Mouse (Mus musculus) induced T-regulatory cell, adult 2 months (primary cell): ENCODE results near the gene Th.

ENCODE experiments used
- DNase-seq: peaks from one replicate; pipeline ENCODE4 v3.0.0-alpha.2; 2012; ENCODE audit warnings: low read depth

Th gene

DNA sequence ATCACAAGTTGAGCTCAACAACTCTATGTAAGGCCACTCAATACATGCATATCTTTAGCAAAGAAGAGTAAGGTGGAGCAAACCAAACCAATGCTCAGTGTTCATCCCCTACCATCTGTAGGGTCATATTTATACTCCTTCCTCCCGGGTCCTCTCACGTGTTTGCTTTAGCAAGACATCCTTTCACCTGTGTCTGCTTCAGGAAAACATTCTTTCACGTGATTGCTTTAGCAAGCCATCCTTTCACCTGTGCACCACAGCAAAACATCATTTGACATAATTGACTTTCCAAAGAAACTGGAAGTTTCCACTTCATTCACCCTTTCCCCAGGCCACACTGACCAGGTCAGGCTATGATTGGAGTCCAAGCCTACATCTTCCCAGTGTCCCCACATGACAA is at the start of gene Th:
TSS of gene Th (minus strand) at position 101 of the 400 bp plus-strand sequence.
- DNase-seq: no peak

DNA sequence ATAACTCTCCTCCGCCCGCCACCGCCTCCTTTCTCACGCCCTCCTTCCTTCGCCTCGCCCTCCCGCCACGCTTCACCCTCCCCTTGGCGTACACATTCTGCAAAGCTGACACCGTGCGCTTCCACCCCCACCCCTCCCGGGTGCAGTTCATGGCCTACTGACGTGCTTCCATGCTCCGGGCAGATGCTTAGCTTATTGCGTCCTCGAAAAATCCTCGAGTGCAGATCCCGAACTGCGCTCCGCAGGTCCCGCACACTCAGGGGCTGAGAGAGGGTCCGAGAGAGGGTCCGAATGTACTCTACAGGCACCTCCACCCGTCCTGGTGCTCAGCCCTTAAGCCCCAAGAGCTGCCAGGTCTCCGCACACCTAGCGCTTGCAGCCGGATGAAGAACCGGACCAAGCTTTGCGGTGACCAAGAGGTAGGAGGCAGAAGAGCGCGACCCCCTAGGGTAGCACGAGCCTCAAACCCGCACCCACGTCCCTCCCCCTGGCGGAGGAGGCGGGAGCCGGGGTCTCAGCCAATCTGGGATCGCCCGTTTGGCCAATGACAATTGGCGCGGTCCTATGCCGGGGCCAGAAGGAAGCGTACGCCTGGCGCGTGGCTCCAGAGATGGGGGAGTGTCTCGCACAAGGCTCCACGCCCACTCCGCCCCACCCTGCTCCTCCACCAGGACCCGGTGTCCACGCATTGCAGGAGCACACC is 38.0 kb upstream of the Th start, which contains the start of gene Ascl2:
TSS of gene Ascl2 (minus strand) at position 456 of the 703 bp plus-strand sequence.
- peak; percentile 9 for DNase-seq

DNA sequence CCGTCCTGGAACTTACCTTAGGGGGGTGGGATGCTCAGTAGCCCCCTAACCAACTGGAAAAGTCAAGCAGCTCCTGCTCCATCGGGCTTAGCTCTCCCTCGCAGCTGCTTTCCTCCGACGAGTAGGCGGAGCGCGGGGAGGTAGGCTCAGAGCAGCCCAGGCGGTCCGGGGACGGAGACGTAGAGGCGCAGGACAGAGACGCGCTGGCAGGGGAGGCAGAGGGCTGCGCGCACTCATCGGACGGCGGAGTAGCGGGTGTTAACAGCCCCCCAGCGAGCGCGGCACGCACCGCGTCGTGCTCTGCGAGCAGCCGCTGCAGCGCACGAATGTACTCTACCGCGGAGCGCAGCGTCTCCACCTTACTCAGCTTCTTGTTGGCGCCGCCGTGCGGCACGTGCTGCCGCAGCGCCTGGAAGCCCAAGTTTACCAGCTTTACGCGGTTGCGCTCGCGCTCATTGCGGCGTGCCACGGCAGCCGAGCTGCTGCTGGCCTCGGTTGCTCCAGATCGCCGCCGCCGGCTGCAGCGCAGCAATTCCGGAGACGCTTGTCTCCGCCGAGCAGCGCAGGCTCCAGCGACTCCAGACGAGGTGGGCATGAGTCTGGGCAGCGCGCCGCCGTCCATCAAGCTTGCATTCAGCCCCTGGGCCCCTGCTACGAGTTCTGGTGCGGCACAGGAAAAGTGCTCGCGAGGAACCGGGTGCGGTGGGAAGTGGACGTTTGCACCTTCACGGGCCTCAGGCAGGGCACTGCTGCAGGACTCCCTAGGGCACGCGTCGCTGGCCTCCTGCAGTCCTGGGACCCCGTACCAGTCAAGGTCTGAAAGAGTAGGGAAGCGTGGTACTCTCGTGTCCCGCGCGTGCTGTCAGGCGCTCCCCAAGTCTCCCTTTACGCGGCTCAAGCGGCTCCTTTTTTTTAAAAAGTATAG is 37.2 kb upstream of the Th start:
- DNase-seq: peak; percentile 49

DNA sequence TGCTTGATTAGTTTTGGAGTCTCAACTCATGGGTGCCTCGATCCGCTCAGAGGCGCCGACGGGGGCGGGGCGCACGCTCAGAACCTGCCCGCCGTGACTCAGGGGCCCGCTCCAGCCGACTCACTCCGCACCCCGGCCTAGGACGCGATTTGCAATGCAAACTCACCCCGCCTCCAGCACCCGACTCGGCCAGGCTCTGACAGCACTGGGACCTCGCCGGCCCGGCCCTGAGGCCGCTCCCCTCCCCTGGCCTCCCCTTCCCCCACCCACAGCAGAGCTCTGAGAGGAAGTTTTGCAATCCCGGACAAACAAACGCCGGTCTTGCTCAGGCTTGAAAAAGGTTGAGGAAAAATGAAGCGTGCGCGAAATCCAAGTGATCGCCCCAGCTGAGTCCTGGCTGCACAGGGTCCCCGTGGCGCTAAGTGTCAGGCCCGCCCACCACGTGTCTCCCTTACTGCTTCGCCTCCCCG is 36.5 kb upstream of the Th start:
- peak; percentile 16 for DNase-seq

DNA sequence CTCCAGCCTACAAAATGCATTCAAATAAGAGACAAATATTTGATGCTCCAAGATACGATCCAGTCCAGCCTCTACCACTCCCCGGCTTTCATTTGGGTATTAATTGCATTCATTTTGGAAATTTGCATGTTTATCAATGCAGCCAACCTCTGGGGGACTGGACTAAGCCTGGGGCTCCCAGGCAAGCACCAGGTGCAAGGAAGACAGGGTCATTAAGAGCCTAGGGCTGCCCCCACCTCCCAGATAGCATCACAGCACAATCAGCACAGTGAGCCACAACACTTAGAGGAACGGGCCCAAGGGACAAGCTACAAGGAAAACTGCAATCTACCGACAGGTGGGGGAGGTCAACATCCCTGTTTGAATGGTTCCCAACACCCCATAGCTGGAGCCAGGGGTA is 28.8 kb upstream of the Th start:
- no peak for DNase-seq

DNA sequence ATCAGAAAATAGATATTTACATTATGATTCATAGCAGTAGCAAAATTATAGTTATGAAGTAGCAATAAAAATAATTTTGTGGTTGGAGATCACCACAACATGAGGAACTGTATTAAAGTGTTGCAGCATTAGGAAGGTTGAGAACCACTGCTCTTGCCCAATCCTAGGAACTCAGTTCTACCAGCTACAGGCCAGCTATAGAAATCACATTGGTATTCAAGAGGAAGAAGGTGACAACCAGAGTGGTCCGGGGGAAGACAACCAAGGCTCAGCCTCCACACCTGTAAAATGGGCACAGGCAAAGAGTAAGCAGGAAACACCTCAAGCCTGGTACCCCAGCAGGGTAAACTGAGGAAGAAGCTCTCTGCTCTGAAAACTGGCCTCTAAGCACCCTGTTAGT is 27.9 kb upstream of the Th start:
- no peak for DNase-seq

DNA sequence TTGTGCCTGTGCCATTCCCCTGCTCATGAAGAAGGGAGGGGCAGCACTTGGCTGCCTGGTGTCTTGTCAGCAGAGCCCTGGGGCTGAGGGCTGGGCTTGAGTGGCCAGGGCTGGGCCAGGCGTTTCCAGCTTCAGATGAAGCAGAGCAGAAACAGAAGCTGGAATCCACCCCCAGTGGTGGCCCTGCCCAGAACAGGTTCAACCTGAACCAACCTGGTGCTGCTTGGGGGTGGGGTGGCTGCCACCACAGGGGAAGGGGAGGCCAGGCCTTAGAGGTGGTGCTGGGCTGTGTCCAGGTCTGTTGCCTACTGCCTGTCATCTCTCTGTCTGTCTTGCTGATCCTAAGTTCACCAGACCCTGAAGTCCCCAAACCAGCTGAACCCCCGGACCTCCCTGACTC is 25.1 kb upstream of the Th start:
- DNase-seq: no peak

DNA sequence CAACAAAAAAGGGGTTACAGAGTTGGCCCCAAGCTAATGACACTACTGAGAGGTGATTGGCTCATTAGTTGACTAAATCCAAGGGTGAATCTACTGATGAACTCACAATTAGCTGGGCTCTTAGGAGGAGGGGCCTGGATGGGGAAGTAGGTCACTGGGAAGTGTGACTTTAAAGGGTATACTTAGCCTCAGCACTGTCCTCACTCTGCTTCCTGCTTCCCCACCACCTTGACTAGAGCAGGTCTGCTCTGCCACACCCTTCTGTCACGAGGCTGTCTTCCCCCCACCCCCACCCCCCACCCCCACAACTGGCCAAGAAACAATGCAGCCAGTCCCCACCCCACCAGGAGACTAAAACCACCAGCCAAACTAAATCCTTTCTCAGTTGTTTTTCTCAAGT is 18.6 kb upstream of the Th start:
- DNase-seq: no peak

DNA sequence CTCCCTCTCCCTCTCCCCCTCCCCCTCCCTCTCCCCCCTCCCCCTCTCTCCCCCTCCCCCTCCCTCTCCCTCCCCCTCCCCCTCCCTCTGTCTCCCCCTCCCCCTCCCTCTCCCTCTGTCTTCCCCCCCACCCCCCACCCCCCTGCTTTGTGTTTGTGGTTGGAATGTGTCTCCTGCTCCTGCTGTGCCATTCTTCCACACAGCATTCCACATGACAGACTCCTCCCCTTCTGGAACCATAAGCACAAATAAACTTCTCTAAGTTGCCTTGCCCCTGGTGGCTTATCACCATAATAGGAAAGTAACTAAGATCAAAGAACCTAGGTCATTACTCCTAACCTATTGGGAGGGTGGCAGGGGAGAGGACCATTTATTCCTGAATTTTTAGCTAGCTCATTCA is 6.7 kb upstream of the Th start:
- DNase-seq: no peak

DNA sequence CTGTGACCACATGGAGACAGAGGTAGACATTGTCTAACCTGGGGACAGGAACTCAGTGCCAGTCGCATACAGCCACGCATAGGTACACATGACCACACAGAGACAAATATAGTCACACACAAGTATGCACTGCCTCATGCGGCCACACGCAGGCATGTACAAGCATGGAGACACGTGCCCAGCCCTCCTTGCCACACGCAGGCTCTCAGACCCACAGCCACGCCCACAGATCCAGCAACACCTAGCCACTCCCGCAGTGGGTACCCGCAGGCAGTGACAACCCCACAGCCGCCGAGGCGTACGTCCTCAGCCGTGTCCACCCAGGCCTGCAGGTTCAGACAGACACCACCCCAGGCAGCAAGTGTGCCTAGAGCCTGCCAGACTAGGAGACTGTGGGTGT is 4.8 kb upstream of the Th start:
- no peak for DNase-seq

DNA sequence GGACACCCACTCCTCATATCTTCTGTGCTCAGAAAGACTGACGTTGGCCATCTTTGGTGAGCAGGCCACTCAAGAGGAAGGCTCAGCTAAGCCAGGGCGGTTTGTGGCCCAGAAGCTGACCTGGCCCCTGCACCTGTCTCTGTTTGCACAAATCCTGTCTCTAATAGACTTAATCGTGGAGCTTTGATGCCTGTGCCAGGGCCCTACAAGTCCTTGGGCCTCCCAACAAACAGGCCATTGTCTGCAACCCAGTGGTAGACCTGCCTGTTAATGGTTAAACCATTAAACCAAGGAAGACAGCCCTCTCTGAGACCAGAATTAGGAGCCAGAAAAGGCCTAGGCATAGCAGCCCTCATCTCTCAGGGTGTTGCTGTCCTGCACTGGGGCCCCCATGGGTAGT is 1.5 kb upstream of the Th start:
- no peak for DNase-seq

DNA sequence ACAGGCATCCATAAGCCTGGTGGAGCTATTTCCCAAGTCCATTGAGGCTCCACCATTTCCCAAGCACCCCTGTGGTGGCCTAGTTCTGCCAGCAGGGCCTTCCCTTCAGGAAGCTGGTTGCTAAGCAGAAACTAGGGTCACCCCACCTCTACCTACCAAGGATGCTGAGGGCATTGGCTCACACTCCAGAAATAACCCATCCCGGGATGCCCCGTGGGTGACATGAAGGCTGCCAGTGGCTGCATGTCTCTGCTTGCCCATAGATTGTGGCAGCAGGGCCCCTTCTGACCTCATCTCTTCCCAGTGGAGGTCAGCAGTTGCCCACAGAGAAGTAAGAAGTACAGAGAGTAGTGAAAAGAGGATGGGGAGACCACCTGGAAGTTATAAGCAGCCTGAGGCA is 1.4 kb downstream of the Th start:
- DNase-seq: no peak

DNA sequence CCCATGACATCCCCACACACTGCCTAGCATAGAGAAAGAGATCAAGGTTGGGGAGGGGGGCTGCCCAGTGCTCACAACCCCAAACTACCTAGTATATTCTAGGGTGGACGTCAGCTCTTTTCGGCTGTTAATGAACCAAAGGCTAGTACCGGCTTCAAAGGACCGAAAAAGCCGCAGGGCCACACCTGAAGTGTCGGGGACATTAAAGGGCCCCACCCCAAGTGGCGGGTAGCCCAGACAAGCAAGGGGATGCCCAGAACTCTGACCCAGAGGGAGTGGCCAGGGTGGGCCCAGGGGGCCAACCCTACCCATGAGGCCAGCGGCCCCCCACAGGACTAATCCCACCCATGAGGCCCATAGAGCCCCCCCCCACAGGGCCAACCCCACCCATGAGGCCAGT is 3.6 kb downstream of the Th start:
- DNase-seq: no peak

DNA sequence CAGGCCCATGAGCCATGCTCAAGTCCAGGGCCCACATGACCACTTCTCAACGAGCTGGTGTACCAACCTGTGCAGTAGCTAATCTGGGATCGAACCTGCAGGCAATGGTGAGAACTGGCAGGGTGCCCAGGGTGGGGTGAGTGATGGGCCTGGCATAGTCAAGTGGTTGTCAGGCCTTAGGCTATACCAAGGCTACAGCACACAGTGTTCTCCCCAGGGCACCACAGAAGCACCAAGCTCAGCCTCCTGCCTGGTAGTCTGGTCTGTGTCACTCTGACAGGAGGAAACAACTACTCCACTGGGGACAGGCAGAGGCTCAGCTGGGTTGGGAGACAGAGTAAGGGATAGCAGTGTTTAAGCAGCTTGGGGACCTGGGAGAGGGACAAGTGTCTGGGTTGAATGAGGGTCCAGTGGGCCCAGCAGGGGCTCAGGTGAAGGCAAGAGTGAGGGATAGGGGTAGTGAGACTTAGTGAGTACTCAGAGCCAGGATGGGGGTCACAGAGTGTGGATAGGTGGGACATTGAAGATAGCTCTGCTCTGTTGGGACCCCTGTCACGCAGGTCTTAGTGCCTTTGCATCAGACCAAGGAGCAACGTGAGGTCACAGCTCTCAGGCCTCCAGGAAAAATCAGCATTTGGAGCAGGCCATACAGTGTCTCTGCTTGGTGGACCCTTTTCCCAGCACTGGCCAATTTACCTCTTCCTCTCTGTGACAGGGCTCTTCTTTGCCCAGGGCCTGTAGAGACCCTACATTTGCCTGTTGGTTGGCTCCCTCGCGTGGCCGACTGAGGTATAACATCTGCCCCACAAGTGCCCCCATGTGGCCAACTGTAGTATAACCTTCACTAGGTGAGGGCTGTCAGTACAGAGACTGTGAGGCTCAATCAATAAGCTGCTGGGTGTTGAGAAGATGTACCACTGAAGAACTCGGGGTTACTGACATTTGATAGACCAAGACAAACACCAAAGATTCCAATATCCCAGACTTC is 12.0 kb downstream of the Th start:
- DNase-seq: peak; percentile 85

DNA sequence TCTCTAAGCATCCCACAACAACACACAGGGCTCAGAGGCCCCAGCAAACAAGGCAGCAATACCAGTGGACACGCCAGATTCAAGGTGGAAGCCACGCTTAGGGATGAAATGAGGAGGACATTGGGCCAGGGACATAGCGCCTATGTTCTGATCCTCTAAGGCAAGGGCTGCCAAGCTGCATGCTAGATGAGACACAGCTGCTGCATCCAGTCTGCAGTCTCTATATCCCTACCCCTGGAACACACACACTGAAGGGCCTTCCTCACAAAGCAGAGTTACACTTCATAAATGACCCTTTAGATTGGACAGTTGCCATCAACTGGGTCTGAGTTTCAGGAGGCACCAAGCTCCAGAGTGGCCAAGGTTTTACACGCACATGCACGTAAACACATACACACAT is 13.3 kb downstream of the Th start:
- no peak for DNase-seq

DNA sequence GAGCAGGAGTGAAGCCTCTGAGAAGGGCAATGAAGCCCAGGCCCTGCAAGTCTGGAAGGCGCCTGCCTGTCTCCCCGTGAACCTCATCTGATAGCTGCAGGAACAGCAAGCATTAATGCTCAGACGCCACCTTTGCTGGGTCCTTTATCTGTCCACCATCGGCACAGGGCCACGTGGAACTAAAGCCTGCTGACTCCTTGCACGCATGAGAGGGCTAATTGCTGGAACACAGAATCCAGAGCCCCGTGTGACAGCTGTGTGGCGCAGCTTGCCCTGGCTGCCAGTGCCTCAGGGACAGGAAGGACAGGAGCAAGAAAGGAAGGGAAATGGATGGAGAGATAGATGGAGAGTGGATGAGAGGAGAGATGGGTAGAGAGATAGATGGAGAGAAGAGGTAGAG is 14.8 kb downstream of the Th start:
- no peak for DNase-seq

DNA sequence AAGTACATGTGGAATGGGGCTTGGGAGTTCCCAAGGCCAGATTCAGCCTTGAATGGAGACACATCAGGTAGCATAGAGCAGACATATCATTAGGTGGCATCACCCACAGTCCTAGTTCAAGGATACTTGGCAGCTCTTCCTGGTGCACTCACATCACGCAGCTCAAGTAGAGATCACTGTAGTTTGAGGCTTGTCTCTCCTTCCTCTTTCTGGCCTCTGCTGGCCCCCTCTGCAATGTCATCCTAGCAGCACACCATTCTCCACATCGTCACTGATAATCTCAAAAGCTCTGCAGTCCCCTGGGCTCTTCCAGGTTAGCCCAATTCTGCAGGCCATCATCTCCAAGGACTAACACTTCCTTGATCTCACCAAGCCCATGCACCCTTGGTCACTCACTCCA is 19.2 kb downstream of the Th start:
- DNase-seq: no peak

DNA sequence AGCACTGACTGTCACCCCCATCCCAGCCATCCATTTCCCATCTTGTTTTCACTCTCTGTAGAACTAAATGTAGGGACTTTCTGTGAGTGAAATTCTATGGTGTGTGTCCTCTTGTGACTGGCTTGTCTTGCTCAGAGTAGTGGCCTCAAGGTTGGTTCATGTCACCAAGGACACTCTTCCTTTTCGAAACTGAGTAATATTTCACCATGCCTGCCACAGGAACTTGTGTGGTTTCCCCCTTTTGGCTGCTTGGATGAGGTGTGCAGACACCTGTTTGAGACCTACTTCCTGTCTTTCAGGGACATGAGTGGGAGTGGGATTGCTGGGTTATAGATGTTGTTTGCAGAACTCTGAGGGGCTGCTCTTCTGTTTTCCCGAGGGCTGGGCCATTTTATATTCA is 20.8 kb downstream of the Th start:
- peak; percentile 25 for DNase-seq

DNA sequence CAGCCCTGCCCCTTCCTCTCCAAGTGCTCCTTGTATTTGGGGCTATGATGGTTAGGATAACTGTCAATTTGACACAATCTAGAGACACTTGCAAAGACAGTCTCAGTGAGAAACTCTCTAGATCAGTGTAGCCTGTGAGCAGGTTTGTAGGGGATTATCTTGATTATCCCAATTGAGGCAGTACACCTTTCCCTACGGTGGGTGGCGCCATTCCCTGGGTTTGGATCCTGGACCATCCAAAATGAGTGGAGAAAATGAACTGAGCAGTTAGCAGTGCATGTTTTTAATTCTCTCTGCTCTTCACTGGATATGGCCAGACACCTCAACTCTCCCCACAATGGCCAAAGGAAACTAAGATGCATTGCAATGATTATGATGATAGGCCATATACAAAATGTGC is 21.3 kb downstream of the Th start:
- DNase-seq: no peak

DNA sequence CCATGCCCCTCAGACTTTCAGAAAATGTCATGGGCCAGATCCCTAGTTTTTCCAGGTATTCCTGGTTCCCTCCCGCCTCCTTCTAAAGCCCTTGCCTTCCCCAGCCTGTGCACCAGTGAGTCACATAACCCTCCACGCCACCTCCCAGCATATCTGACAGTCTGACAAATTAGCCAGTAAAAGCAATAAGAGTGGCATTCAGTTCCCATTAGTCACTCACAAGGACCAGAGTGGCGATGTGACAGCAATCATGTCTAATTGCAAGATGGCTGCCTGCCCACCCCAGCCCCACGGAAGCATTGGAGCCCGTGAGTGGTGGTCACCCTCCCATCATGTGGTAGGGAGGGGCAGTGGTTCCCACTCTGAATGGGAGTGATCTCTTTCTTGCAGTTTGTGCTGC is 25.3 kb downstream of the Th start:
- DNase-seq: no peak

DNA sequence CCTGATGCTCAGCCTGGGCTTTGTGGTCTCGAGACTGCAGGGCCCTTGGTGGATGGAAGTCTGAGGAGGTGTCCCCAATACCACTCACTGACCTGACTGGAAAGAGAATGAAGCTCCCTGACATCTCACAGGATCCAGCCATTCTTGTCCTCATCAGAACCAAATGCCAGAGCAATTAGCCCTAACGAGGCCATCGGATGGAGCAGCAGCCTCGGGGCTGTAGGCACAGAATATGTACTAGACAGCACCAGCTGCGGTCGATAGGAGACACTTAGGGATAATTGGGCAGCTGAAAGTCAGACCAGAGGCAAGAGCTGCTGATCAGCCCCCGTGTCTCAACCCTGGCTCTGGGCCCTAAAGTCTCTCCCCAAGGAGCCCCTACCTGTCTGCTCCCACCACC is 26.6 kb downstream of the Th start:
- DNase-seq: no peak

DNA sequence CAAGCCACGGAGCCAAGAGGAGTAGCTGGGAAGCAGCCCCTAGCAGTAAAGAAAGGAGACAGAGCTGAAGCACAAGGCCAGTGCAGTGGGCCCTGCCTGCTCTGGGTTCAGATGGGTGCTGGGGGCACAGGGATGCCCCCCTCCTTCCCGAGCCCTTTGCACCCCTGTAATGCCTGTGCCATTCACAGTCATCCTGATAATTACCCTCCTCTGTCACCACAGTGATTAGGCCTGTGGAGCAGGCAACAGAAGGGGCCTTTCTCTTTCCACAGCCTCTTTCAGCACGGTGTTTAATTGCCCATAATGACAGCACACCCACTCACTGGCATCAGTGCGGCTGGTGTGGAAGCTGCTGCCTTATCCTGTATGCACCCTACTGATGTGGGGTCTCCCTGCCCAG is 28.0 kb downstream of the Th start:
- DNase-seq: no peak
